ENCODE assay signal across 31 mouse cellular contexts in the genomic region with DNA sequence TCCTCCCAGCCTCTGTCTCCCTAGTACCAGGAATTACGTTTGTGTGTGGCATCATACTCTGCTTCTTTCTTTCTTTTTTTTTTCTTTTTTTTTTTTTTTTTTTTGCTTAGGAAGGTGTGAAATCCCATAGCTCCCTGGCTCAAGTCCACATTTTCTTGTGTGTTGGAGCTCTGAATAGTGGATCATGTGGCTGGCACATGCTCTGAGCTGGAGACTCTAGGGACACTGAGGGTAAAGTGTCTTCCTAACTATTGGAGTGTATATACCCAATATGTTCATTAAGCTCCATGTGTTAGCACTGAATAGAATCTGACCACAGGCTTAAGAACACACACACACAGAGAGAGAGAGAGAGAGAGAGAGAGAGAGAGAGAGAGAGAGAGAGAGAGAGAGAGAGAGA. TPM values are rescaled to one million over a fixed set of nuclear protein-coding genes. Genes with fewer than 3 reads are reported as not detected.
DNase-seq lines count a peak whose midpoint lies in the region; ATAC-seq and TF ChIP-seq lines count a peak whose summit lies in the region.
"Had no signal": no experiment of that assay in that cellular context is flagged by ENCODE, and none has a peak within 500 bp of the region (broad histone marks: within the 10 kb centered on the region; RNA-seq: fewer than 3 reads in every experiment).

No protein-coding gene starts in this region.

- no peaks in the 10 kb centered on the region for H3K36me3 ChIP-seq in forebrain, embryonic 14.5 days (ENCODE audit: control insufficient read depth, insufficient read depth, low read length)
- no peaks in the 10 kb centered on the region for H3K36me3 ChIP-seq in forebrain, embryonic 16.5 days (ENCODE audit: control insufficient read depth, insufficient read depth)
- H3K36me3 ChIP-seq in hindbrain, postnatal 0 days (ENCODE audit: insufficient read depth, low read length) = no peaks in the 10 kb centered on the region
- H3K36me3 ChIP-seq in hindbrain, embryonic 11.5 days (ENCODE audit: control insufficient read depth, insufficient read depth, low read length) = no peaks in the 10 kb centered on the region
- H3K36me3 ChIP-seq in midbrain, postnatal 0 days (ENCODE audit: insufficient read depth, low read length) = no peaks in the 10 kb centered on the region
- H3K36me3 ChIP-seq in midbrain, embryonic 15.5 days (replicated peaks) = no peaks in the 10 kb centered on the region
- H3K36me3 ChIP-seq: embryonic facial prominence, embryonic 13.5 days; embryonic facial prominence, embryonic 15.5 days; forebrain, embryonic 10.5 days; forebrain, embryonic 12.5 days; forebrain, embryonic 15.5 days; G1E had no signal

- H3K9me3 ChIP-seq in forebrain, embryonic 14.5 days (replicated peaks; ENCODE audit: control insufficient read depth, low read length) = no peaks in the 10 kb centered on the region
- no peaks in the 10 kb centered on the region for H3K9me3 ChIP-seq in forebrain, embryonic 16.5 days (ENCODE audit: control insufficient read depth, low read length)
- H3K9me3 ChIP-seq in hindbrain, postnatal 0 days (ENCODE audit: low read length) = no peaks in the 10 kb centered on the region
- H3K9me3 ChIP-seq in hindbrain, embryonic 11.5 days (ENCODE audit: control insufficient read depth, low read length) = no peaks in the 10 kb centered on the region
- H3K9me3 ChIP-seq in midbrain, postnatal 0 days (ENCODE audit: low read length) = no peaks in the 10 kb centered on the region
- H3K9me3 ChIP-seq in midbrain, embryonic 15.5 days = no peaks in the 10 kb centered on the region
- H3K9me3 ChIP-seq: embryonic facial prominence, embryonic 13.5 days; embryonic facial prominence, embryonic 15.5 days; forebrain, embryonic 10.5 days; forebrain, embryonic 12.5 days; forebrain, embryonic 15.5 days had no signal

- H3K9ac ChIP-seq in forebrain, embryonic 14.5 days (ENCODE audit: low read length) = no peak overlapping the region
- H3K9ac ChIP-seq in forebrain, embryonic 16.5 days (replicated peaks; ENCODE audit: low read depth, low read length) = no peak overlapping the region
- no peak overlapping the region for H3K9ac ChIP-seq in hindbrain, postnatal 0 days (replicated peaks; ENCODE audit: low read length)
- H3K9ac ChIP-seq in hindbrain, embryonic 11.5 days (ENCODE audit: low read depth, low read length) = no peak overlapping the region
- no peak overlapping the region for H3K9ac ChIP-seq in midbrain, postnatal 0 days (replicated peaks; ENCODE audit: low read length, poor library complexity, severe bottlenecking)
- no peak overlapping the region for H3K9ac ChIP-seq in midbrain, embryonic 15.5 days
- H3K9ac ChIP-seq: embryonic facial prominence, embryonic 13.5 days; embryonic facial prominence, embryonic 15.5 days; forebrain, embryonic 12.5 days; forebrain, embryonic 15.5 days had no signal

- no peak for TF ChIP-seq CTCF in hindbrain, postnatal 0 days (IDR thresholded peaks at IDR 0.05; ENCODE audit: low read depth)
- TF ChIP-seq CTCF in midbrain, postnatal 0 days (IDR thresholded peaks at IDR 0.05) = no peak

- whole genome bisulfite sequencing in forebrain, embryonic 14.5 days = 57% methylated on average over 1 of the region's 1 CpGs
- 77% methylated on average over 1 of the region's 1 CpGs for WGBS in forebrain, embryonic 16.5 days
- 53% methylated on average over 1 of the region's 1 CpGs for WGBS in hindbrain, postnatal 0 days
- 75% methylated on average over 1 of the region's 1 CpGs for WGBS in hindbrain, embryonic 11.5 days
- WGBS in midbrain, postnatal 0 days = 67% methylated on average over 1 of the region's 1 CpGs
- WGBS in midbrain, embryonic 15.5 days = 77% methylated on average over 1 of the region's 1 CpGs

- no peak for ATAC-seq in forebrain, embryonic 14.5 days
- ATAC-seq in forebrain, embryonic 16.5 days = no peak
- ATAC-seq in hindbrain, postnatal 0 days = 0 out of 2 replicates have a peak, but pooled peaks have one; percentile 53
- no peak for ATAC-seq in hindbrain, embryonic 11.5 days (ENCODE audit: low FRiP score)
- ATAC-seq in midbrain, postnatal 0 days (ENCODE audit: low FRiP score) = no peak
- ATAC-seq in midbrain, embryonic 15.5 days (replicated peaks) = no peak
- ATAC-seq: activated CD4-positive, CD25-positive, alpha-beta regulatory T cell, adult 4 months; CD4-positive, CD25-positive, alpha-beta regulatory T cell, adult 4 months; forebrain, embryonic 15.5 days; Patski had no signal

- no peak overlapping the region for H3K4me2 ChIP-seq in forebrain, embryonic 14.5 days (ENCODE audit: low read length)
- H3K4me2 ChIP-seq in forebrain, embryonic 16.5 days (ENCODE audit: low read length) = no peak overlapping the region
- H3K4me2 ChIP-seq in hindbrain, postnatal 0 days (ENCODE audit: low read depth, low read length) = no peak overlapping the region
- H3K4me2 ChIP-seq in hindbrain, embryonic 11.5 days (replicated peaks; ENCODE audit: low read depth, low read length) = no peak overlapping the region
- H3K4me2 ChIP-seq in midbrain, postnatal 0 days (ENCODE audit: low read depth, low read length, poor library complexity, severe bottlenecking) = no peak overlapping the region
- H3K4me2 ChIP-seq in midbrain, embryonic 15.5 days = no peak overlapping the region
- H3K4me2 ChIP-seq: embryonic facial prominence, embryonic 13.5 days; embryonic facial prominence, embryonic 15.5 days; forebrain, embryonic 12.5 days; forebrain, embryonic 15.5 days had no signal

- H3K4me1 ChIP-seq in forebrain, embryonic 14.5 days (ENCODE audit: control insufficient read depth, insufficient read depth, low read length) = no peaks in the 10 kb centered on the region
- 0 out of 2 replicates have a peak, but pooled peaks cover 2% of the 10 kb centered on the region for H3K4me1 ChIP-seq in forebrain, embryonic 16.5 days (replicated peaks; ENCODE audit: control insufficient read depth, insufficient read depth, low read length)
- no peaks in the 10 kb centered on the region for H3K4me1 ChIP-seq in hindbrain, postnatal 0 days (ENCODE audit: insufficient read depth, low read length)
- H3K4me1 ChIP-seq in hindbrain, embryonic 11.5 days (replicated peaks; ENCODE audit: control insufficient read depth, insufficient read depth, low read length) = no peaks in the 10 kb centered on the region
- H3K4me1 ChIP-seq in midbrain, postnatal 0 days (ENCODE audit: insufficient read depth, low read length) = no peaks in the 10 kb centered on the region
- no peaks in the 10 kb centered on the region for H3K4me1 ChIP-seq in midbrain, embryonic 15.5 days
- H3K4me1 ChIP-seq: embryonic facial prominence, embryonic 13.5 days; embryonic facial prominence, embryonic 15.5 days; forebrain, embryonic 12.5 days had no signal

- no peak overlapping the region for H3K4me3 ChIP-seq in forebrain, embryonic 14.5 days (ENCODE audit: low read depth, low read length)
- no peak overlapping the region for H3K4me3 ChIP-seq in forebrain, embryonic 16.5 days (replicated peaks; ENCODE audit: low read length)
- no peak overlapping the region for H3K4me3 ChIP-seq in hindbrain, postnatal 0 days (ENCODE audit: low read length)
- H3K4me3 ChIP-seq in hindbrain, embryonic 11.5 days (ENCODE audit: low read depth, low read length) = no peak overlapping the region
- no peak overlapping the region for H3K4me3 ChIP-seq in midbrain, postnatal 0 days (ENCODE audit: low read depth, low read length)
- no peak overlapping the region for H3K4me3 ChIP-seq in midbrain, embryonic 15.5 days
- H3K4me3 ChIP-seq: embryonic facial prominence, embryonic 13.5 days; embryonic facial prominence, embryonic 15.5 days; erythroblast, embryonic 14.5 days; forebrain, embryonic 10.5 days; forebrain, embryonic 12.5 days; forebrain, embryonic 15.5 days had no signal

- no peaks in the 10 kb centered on the region for H3K27me3 ChIP-seq in forebrain, embryonic 14.5 days (replicated peaks; ENCODE audit: control insufficient read depth, insufficient read depth, low read length)
- H3K27me3 ChIP-seq in forebrain, embryonic 16.5 days (replicated peaks; ENCODE audit: control insufficient read depth, insufficient read depth, low read length) = no peaks in the 10 kb centered on the region
- no peaks in the 10 kb centered on the region for H3K27me3 ChIP-seq in hindbrain, postnatal 0 days (ENCODE audit: insufficient read depth, low read length)
- no peaks in the 10 kb centered on the region for H3K27me3 ChIP-seq in hindbrain, embryonic 11.5 days (ENCODE audit: control insufficient read depth, insufficient read depth, low read length)
- H3K27me3 ChIP-seq in midbrain, postnatal 0 days (ENCODE audit: insufficient read depth, low read length) = no peaks in the 10 kb centered on the region
- no peaks in the 10 kb centered on the region for H3K27me3 ChIP-seq in midbrain, embryonic 15.5 days (replicated peaks)
- H3K27me3 ChIP-seq: CH12.LX; embryonic facial prominence, embryonic 13.5 days; embryonic facial prominence, embryonic 15.5 days; forebrain, embryonic 12.5 days; forebrain, embryonic 15.5 days had no signal

- H3K27ac ChIP-seq in forebrain, embryonic 14.5 days (ENCODE audit: low read depth, low read length) = no peak overlapping the region
- no peak overlapping the region for H3K27ac ChIP-seq in forebrain, embryonic 16.5 days (ENCODE audit: low read length)
- no peak overlapping the region for H3K27ac ChIP-seq in hindbrain, postnatal 0 days
- no peak overlapping the region for H3K27ac ChIP-seq in hindbrain, embryonic 11.5 days (ENCODE audit: low read depth, low read length)
- no peak overlapping the region for H3K27ac ChIP-seq in midbrain, postnatal 0 days (ENCODE audit: low read depth, low read length)
- no peak overlapping the region for H3K27ac ChIP-seq in midbrain, embryonic 15.5 days
- H3K27ac ChIP-seq: embryonic facial prominence, embryonic 13.5 days; embryonic facial prominence, embryonic 15.5 days; forebrain, embryonic 10.5 days; forebrain, embryonic 12.5 days; forebrain, embryonic 15.5 days had no signal

- DNase-seq in forebrain, embryonic 14.5 days (ENCODE audit: low spot score) = peak; percentile 12
- peak; percentile 67 for DNase-seq in hindbrain, postnatal 0 days (ENCODE audit: low spot score)
- DNase-seq in hindbrain, embryonic 11.5 days (ENCODE audit: low spot score) = no peak
- DNase-seq in midbrain, postnatal 0 days (ENCODE audit: low spot score) = peak; percentile 72
- DNase-seq: adrenal gland, adult 8-10 months; adrenal gland, postnatal 14 days; adrenal gland, postnatal 36 days; B cell, adult 2 months; cerebellum, adult 11 months; cerebellum, adult 18-20 months; cerebellum, adult 8-10 months; cerebellum, adult 9-11 months; cerebellum, postnatal 14 days; cerebellum, postnatal 36 days; embryo, embryonic 11 days had no signal

RNA-seq across cellular contexts. Expression of a gene that starts 33.7 kb away (rescaled TPM):
- 1.1 TPM in 2 replicates for polyA plus RNA-seq in forebrain, embryonic 14.5 days (2014; fragmentation: Nextera tagmentation; extraction: Ambion mirVana)
- 2.3 and 2.4 TPM in 2 replicates for polyA plus RNA-seq in forebrain, embryonic 16.5 days (2015; fragmentation: Nextera tagmentation; extraction: Ambion mirVana)
- 0.72 and 1.6 TPM in 2 replicates for total RNA-seq in hindbrain, postnatal 0 days (2014; rRNA removed)
- 1.4 and 1.6 TPM in 2 replicates for polyA plus RNA-seq in hindbrain, postnatal 0 days (2015; fragmentation: Nextera tagmentation; extraction: Ambion mirVana)
- polyA plus RNA-seq in hindbrain, embryonic 11.5 days (2014; fragmentation: Nextera tagmentation; extraction: Ambion mirVana) = 0.49 and 0.51 TPM in 2 replicates
- 0.66 and 1.1 TPM in 2 replicates for total RNA-seq in midbrain, postnatal 0 days (2014; rRNA removed)
- 1.2 and 1.7 TPM in 2 replicates for polyA plus RNA-seq in midbrain, postnatal 0 days (2015; fragmentation: Nextera tagmentation; extraction: Ambion mirVana)
- polyA plus RNA-seq in midbrain, embryonic 15.5 days (2015; fragmentation: Nextera tagmentation; extraction: Ambion mirVana) = 1.4 and 1.7 TPM in 2 replicates

RNA-seq across cellular contexts. Expression of a gene that starts 34.0 kb away (rescaled TPM):
- 132 and 137 TPM in 2 replicates for polyA plus RNA-seq in forebrain, embryonic 14.5 days (2014; fragmentation: Nextera tagmentation; extraction: Ambion mirVana)
- polyA plus RNA-seq in forebrain, embryonic 16.5 days (2015; fragmentation: Nextera tagmentation; extraction: Ambion mirVana) = 114 and 137 TPM in 2 replicates
- 416 and 422 TPM in 2 replicates for total RNA-seq in hindbrain, postnatal 0 days (2014; rRNA removed)
- 308 and 349 TPM in 2 replicates for polyA plus RNA-seq in hindbrain, postnatal 0 days (2015; fragmentation: Nextera tagmentation; extraction: Ambion mirVana)
- 130 and 143 TPM in 2 replicates for polyA plus RNA-seq in hindbrain, embryonic 11.5 days (2014; fragmentation: Nextera tagmentation; extraction: Ambion mirVana)
- total RNA-seq in midbrain, postnatal 0 days (2014; rRNA removed) = 312 and 330 TPM in 2 replicates
- polyA plus RNA-seq in midbrain, postnatal 0 days (2015; fragmentation: Nextera tagmentation; extraction: Ambion mirVana) = 237 and 250 TPM in 2 replicates
- polyA plus RNA-seq in midbrain, embryonic 15.5 days (2015; fragmentation: Nextera tagmentation; extraction: Ambion mirVana) = 174 and 190 TPM in 2 replicates

RNA-seq across cellular contexts. Expression of a gene that starts 42.2 kb away (rescaled TPM):
- not detected in 2 replicates for polyA plus RNA-seq in forebrain, embryonic 14.5 days (2014; fragmentation: Nextera tagmentation; extraction: Ambion mirVana)
- polyA plus RNA-seq in forebrain, embryonic 16.5 days (2015; fragmentation: Nextera tagmentation; extraction: Ambion mirVana) = 0.28 TPM in 1 of 2 replicates, not detected in the other
- total RNA-seq in hindbrain, postnatal 0 days (2014; rRNA removed) = not detected in 2 replicates
- polyA plus RNA-seq in hindbrain, postnatal 0 days (2015; fragmentation: Nextera tagmentation; extraction: Ambion mirVana) = not detected in 2 replicates
- polyA plus RNA-seq in hindbrain, embryonic 11.5 days (2014; fragmentation: Nextera tagmentation; extraction: Ambion mirVana) = 0.15 TPM in 1 of 2 replicates, not detected in the other
- total RNA-seq in midbrain, postnatal 0 days (2014; rRNA removed) = not detected in 2 replicates
- not detected in 2 replicates for polyA plus RNA-seq in midbrain, postnatal 0 days (2015; fragmentation: Nextera tagmentation; extraction: Ambion mirVana)
- not detected in 2 replicates for polyA plus RNA-seq in midbrain, embryonic 15.5 days (2015; fragmentation: Nextera tagmentation; extraction: Ambion mirVana)
- total RNA-seq: adrenal gland, adult 18-20 months; adrenal gland, adult 8-10 months; adrenal gland, postnatal 14 days; adrenal gland, postnatal 36 days; CH12.LX; common myeloid progenitor, adult 5-6 weeks had no signal
- polyA plus RNA-seq: embryonic facial prominence, embryonic 11.5 days; embryonic facial prominence, embryonic 13.5 days; embryonic facial prominence, embryonic 15.5 days; erythroblast, embryonic 14.5 days; forebrain, embryonic 10.5 days; forebrain, embryonic 12.5 days; forebrain, embryonic 15.5 days; G1E; Patski had no signal

RNA-seq across cellular contexts. Expression of a gene that starts 59.6 kb away (rescaled TPM):
- 0.55 and 0.85 TPM in 2 replicates for polyA plus RNA-seq in forebrain, embryonic 14.5 days (2014; fragmentation: Nextera tagmentation; extraction: Ambion mirVana)
- 1.1 and 1.5 TPM in 2 replicates for polyA plus RNA-seq in forebrain, embryonic 16.5 days (2015; fragmentation: Nextera tagmentation; extraction: Ambion mirVana)
- total RNA-seq in hindbrain, postnatal 0 days (2014; rRNA removed) = not detected in 2 replicates
- polyA plus RNA-seq in hindbrain, postnatal 0 days (2015; fragmentation: Nextera tagmentation; extraction: Ambion mirVana) = 0.11 and 0.23 TPM in 2 replicates
- 0.31 and 0.33 TPM in 2 replicates for polyA plus RNA-seq in hindbrain, embryonic 11.5 days (2014; fragmentation: Nextera tagmentation; extraction: Ambion mirVana)
- not detected in 2 replicates for total RNA-seq in midbrain, postnatal 0 days (2014; rRNA removed)
- 0.21 and 0.22 TPM in 2 replicates for polyA plus RNA-seq in midbrain, postnatal 0 days (2015; fragmentation: Nextera tagmentation; extraction: Ambion mirVana)
- 0.65 and 0.69 TPM in 2 replicates for polyA plus RNA-seq in midbrain, embryonic 15.5 days (2015; fragmentation: Nextera tagmentation; extraction: Ambion mirVana)
- total RNA-seq: adrenal gland, adult 18-20 months; adrenal gland, postnatal 14 days; adrenal gland, postnatal 36 days; CH12.LX; common myeloid progenitor, adult 5-6 weeks had no signal
- polyA plus RNA-seq: erythroblast, embryonic 14.5 days; G1E had no signal
